In genomic region chr11:19332274-19332673, GRCm38 (mm10) we compare ENCODE assay signal across 28 mouse cellular contexts.
DNase-seq lines count a peak whose midpoint lies in the region; ATAC-seq lines count a peak whose summit lies in the region.
"Had no signal": no experiment of that assay in that cellular context is flagged by ENCODE, and none has a peak within 500 bp of the region (broad histone marks: within the 10 kb centered on the region; RNA-seq: fewer than 3 reads in every experiment).

No protein-coding gene starts in this region.

- no peaks in the 10 kb centered on the region for H3K9me3 ChIP-seq in midbrain, embryonic 11.5 days (ENCODE audit: control insufficient read depth, low read length)
- H3K9me3 ChIP-seq in midbrain, embryonic 16.5 days (replicated peaks; ENCODE audit: control insufficient read depth, low read length, poor library complexity, severe bottlenecking), result no peaks in the 10 kb centered on the region
- H3K9me3 ChIP-seq: embryonic facial prominence, embryonic 10.5 days; embryonic facial prominence, embryonic 13.5 days; forebrain, embryonic 12.5 days; heart, embryonic 10.5 days; heart, embryonic 13.5 days; hindbrain, embryonic 12.5 days; hindbrain, embryonic 15.5 days had no signal

- ATAC-seq in midbrain, embryonic 11.5 days (ENCODE audit: low FRiP score), result no peak
- no peak for ATAC-seq in midbrain, embryonic 16.5 days
- ATAC-seq in common myeloid progenitor, adult 5-6 weeks (replicated peaks; ENCODE audit: low read depth, poor library complexity, severe bottlenecking), result peak; percentile 93
- ATAC-seq in megakaryocyte progenitor cell, adult 5-6 weeks (replicated peaks; ENCODE audit: poor library complexity), result peak; percentile 85
- ATAC-seq: CD4-positive, CD25-positive, alpha-beta regulatory T cell, adult 4 months; forebrain, embryonic 16.5 days; Patski had no signal

- no peaks in the 10 kb centered on the region for H3K27me3 ChIP-seq in midbrain, embryonic 11.5 days (ENCODE audit: control insufficient read depth, insufficient read depth, low read length)
- H3K27me3 ChIP-seq in midbrain, embryonic 16.5 days (ENCODE audit: control insufficient read depth, insufficient read depth, low read depth, low read length), result no peaks in the 10 kb centered on the region
- H3K27me3 ChIP-seq: embryonic facial prominence, embryonic 13.5 days; forebrain, embryonic 12.5 days; heart, embryonic 13.5 days; hindbrain, embryonic 12.5 days; hindbrain, embryonic 15.5 days; Patski had no signal

- no peak overlapping the region for H3K4me3 ChIP-seq in midbrain, embryonic 11.5 days (ENCODE audit: low read depth, low read length)
- no peak overlapping the region for H3K4me3 ChIP-seq in midbrain, embryonic 16.5 days (ENCODE audit: low read depth, low read length)
- H3K4me3 ChIP-seq: embryonic facial prominence, embryonic 10.5 days; embryonic facial prominence, embryonic 13.5 days; erythroblast, embryonic 14.5 days; forebrain, embryonic 12.5 days; heart, embryonic 10.5 days; heart, embryonic 13.5 days; hindbrain, embryonic 12.5 days; hindbrain, embryonic 15.5 days had no signal

- H3K36me3 ChIP-seq in midbrain, embryonic 11.5 days (ENCODE audit: control insufficient read depth, insufficient read depth, low read length), result no peaks in the 10 kb centered on the region
- no peaks in the 10 kb centered on the region for H3K36me3 ChIP-seq in midbrain, embryonic 16.5 days (ENCODE audit: control insufficient read depth, insufficient read depth, low read length)
- H3K36me3 ChIP-seq: embryonic facial prominence, embryonic 10.5 days; embryonic facial prominence, embryonic 13.5 days; forebrain, embryonic 12.5 days; heart, embryonic 10.5 days; heart, embryonic 13.5 days; hindbrain, embryonic 12.5 days; hindbrain, embryonic 15.5 days had no signal

- H3K27ac ChIP-seq in midbrain, embryonic 11.5 days (ENCODE audit: low read depth, low read length), result no peak overlapping the region
- no peak overlapping the region for H3K27ac ChIP-seq in midbrain, embryonic 16.5 days (ENCODE audit: low read length)
- H3K27ac ChIP-seq: embryonic facial prominence, embryonic 10.5 days; embryonic facial prominence, embryonic 13.5 days; forebrain, embryonic 12.5 days; heart, embryonic 10.5 days; heart, embryonic 13.5 days; hindbrain, embryonic 12.5 days; hindbrain, embryonic 15.5 days had no signal

- H3K4me2 ChIP-seq in midbrain, embryonic 11.5 days, result no peak overlapping the region
- H3K4me2 ChIP-seq in midbrain, embryonic 16.5 days (ENCODE audit: low read length), result no peak overlapping the region
- H3K4me2 ChIP-seq: embryonic facial prominence, embryonic 13.5 days; forebrain, embryonic 12.5 days; heart, embryonic 13.5 days; hindbrain, embryonic 12.5 days; hindbrain, embryonic 15.5 days had no signal

- no peak overlapping the region for H3K9ac ChIP-seq in midbrain, embryonic 11.5 days (ENCODE audit: low read length)
- H3K9ac ChIP-seq in midbrain, embryonic 16.5 days (ENCODE audit: low read depth, low read length), result no peak overlapping the region
- H3K9ac ChIP-seq: embryonic facial prominence, embryonic 13.5 days; forebrain, embryonic 12.5 days; heart, embryonic 13.5 days; hindbrain, embryonic 12.5 days; hindbrain, embryonic 15.5 days had no signal

- H3K4me1 ChIP-seq in midbrain, embryonic 11.5 days (ENCODE audit: control insufficient read depth, insufficient read depth, low read length), result no peaks in the 10 kb centered on the region
- H3K4me1 ChIP-seq in midbrain, embryonic 16.5 days (ENCODE audit: control insufficient read depth, insufficient read depth, low read length), result no peaks in the 10 kb centered on the region
- H3K4me1 ChIP-seq: embryonic facial prominence, embryonic 13.5 days; forebrain, embryonic 12.5 days; hindbrain, embryonic 12.5 days; hindbrain, embryonic 15.5 days had no signal

- peak; percentile 14 for DNase-seq in midbrain, embryonic 11.5 days (ENCODE audit: low spot score, missing footprints)
- DNase-seq in testis, postnatal 14 days (ENCODE audit: low spot score), result no peak
- DNase-seq in neural tube, embryonic 10.5 days (ENCODE audit: extremely low spot score, low spot score), result no peak
- DNase-seq: adrenal gland, postnatal 10 days; adrenal gland, postnatal 36 days; cerebellum, adult 2 months; cerebellum, adult 9-11 months; cerebellum, postnatal 25 days; embryo, embryonic 11 days; gastrocnemius, postnatal 10 days; gastrocnemius, postnatal 36 days; heart, adult 18-20 months; heart, postnatal 14 days; heart, postnatal 4 days had no signal

Comparison
In these comparisons a context has a peak if more than half of its experiments do, and no peak if none do; other contexts are left out.
1. ATAC-seq: peak in common myeloid progenitor, adult 5-6 weeks (single experiment) and megakaryocyte progenitor cell, adult 5-6 weeks (single experiment); none in midbrain, embryonic 11.5 days (single experiment) and midbrain, embryonic 16.5 days (single experiment).